Mouse (Mus musculus): Measurements from ENCODE around the gene Uqcr10. TPM values are rescaled to one million over a fixed set of nuclear protein-coding genes. Genes with fewer than 3 reads are reported as not detected.
A peak's percentile ranks its signal among the peaks of the same experiment; 100 is the strongest.

The Uqcr10 gene
- polyA plus RNA-seq, 1 experiment from 2014 or later, result 628 TPM

DNA sequence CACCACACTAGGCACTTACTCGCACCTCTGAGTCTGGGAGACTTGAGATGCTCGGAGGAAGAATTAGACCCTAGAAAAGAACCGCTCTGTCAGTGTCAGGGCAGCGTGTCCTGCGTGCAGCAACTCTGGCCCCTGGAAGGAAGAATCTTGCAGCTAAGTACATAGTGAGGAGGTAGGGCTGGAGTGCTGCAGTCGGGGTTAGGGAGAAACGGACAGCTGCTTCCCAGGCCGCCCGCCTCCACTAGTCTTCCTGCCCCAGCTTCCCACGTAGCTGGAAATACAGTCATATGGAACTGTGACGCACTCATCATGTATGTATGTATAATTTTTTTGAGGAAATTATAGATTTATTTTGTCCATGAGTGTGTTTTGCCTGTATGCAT lies 41.7 kb downstream of the Uqcr10 start:
- peaks cover 66% of the 10 kb centered on the region for H3K36me3 ChIP-seq

GRCm38 (mm10) chr11:4661871-4662495 lies 42.2 kb downstream of the Uqcr10 start:
- H3K4me3 ChIP-seq, result no peak overlapping the region
- 0 out of 2 replicates have a peak, but pooled peaks cover 7% of the 10 kb centered on the region for H3K4me1 ChIP-seq (replicated peaks)
- H3K4me2 ChIP-seq, result no peak overlapping the region
- H3K27me3 ChIP-seq, result no peaks in the 10 kb centered on the region
- H3K9ac ChIP-seq, result no peak overlapping the region
- peaks cover 61% of the 10 kb centered on the region for H3K36me3 ChIP-seq
- WGBS, result 82% methylated on average over 10 of the region's 10 CpGs
- ATAC-seq (ENCODE audit: low read depth), result no peak
- 0 out of 2 replicates have a peak overlapping the region, but pooled peaks have one; percentile 34 for H3K27ac ChIP-seq (replicated peaks)
- no peaks in the 10 kb centered on the region for H3K9me3 ChIP-seq

More for the DNA sequence above, 41.7 kb downstream of the Uqcr10 start:
- H3K4me1 ChIP-seq (replicated peaks), result 0 out of 2 replicates have a peak, but pooled peaks cover 7% of the 10 kb centered on the region
- no peak for ATAC-seq (ENCODE audit: low read depth)
- H3K4me3 ChIP-seq, result no peak overlapping the region
- no peak overlapping the region for H3K4me2 ChIP-seq
- H3K9me3 ChIP-seq, result no peaks in the 10 kb centered on the region
- WGBS, result 91% methylated on average over 11 of the region's 11 CpGs
- H3K27me3 ChIP-seq, result no peaks in the 10 kb centered on the region
- H3K9ac ChIP-seq, result no peak overlapping the region
- H3K27ac ChIP-seq (replicated peaks), result 0 out of 2 replicates have a peak overlapping the region, but pooled peaks have one; percentile 34

GRCm38 (mm10) chr11:4661324-4661723 lies 42.8 kb downstream of the Uqcr10 start:
- peaks cover 64% of the 10 kb centered on the region for H3K36me3 ChIP-seq
- ATAC-seq (ENCODE audit: low read depth), result no peak
- 90% methylated on average over 4 of the region's 4 CpGs for WGBS

GRCm38 (mm10) chr11:4660309-4661025 lies 43.7 kb downstream of the Uqcr10 start:
- no peak for ATAC-seq (ENCODE audit: low read depth)
- H3K4me2 ChIP-seq, result no peak overlapping the region
- no peak overlapping the region for H3K4me3 ChIP-seq
- H3K9me3 ChIP-seq, result no peaks in the 10 kb centered on the region
- 80% methylated on average over 7 of the region's 7 CpGs for WGBS
- no peaks in the 10 kb centered on the region for H3K27me3 ChIP-seq
- 0 out of 2 replicates have a peak, but pooled peaks cover 7% of the 10 kb centered on the region for H3K4me1 ChIP-seq (replicated peaks)
- no peak overlapping the region for H3K27ac ChIP-seq (replicated peaks)
- no peak overlapping the region for H3K9ac ChIP-seq
- H3K36me3 ChIP-seq, result peaks cover 69% of the 10 kb centered on the region

More at GRCm38 (mm10) chr11:4661324-4661723, 42.8 kb downstream of the Uqcr10 start:
- Histone ChIP-seq H3K9ac (no peak overlapping the region), H3K27ac (replicated peaks) (no peak overlapping the region), H3K4me2 (no peak overlapping the region), H3K9me3 (no peaks in the 10 kb centered on the region), H3K27me3 (no peaks in the 10 kb centered on the region), H3K4me1 (replicated peaks) (0 out of 2 replicates have a peak, but pooled peaks cover 7% of the 10 kb centered on the region), H3K4me3 (no peak overlapping the region)

GRCm38 (mm10) chr11:4659818-4660217 lies 44.3 kb downstream of the Uqcr10 start:
- H3K36me3 ChIP-seq, result peaks cover 73% of the 10 kb centered on the region
- no peaks in the 10 kb centered on the region for H3K9me3 ChIP-seq
- H3K4me3 ChIP-seq, result no peak overlapping the region
- no peak overlapping the region for H3K9ac ChIP-seq
- H3K27ac ChIP-seq (replicated peaks), result no peak overlapping the region
- no peak overlapping the region for H3K4me2 ChIP-seq
- H3K27me3 ChIP-seq, result no peaks in the 10 kb centered on the region
- no peak for ATAC-seq (ENCODE audit: low read depth)
- 0 out of 2 replicates have a peak, but pooled peaks cover 7% of the 10 kb centered on the region for H3K4me1 ChIP-seq (replicated peaks)
- 92% methylated on average over 1 of the region's 1 CpGs for WGBS

Other genes starting within 250 kb of the Uqcr10 start
- gene Mtmr3, start 109.5 kb downstream of the Uqcr10 start, polyA plus RNA-seq (2015; fragmentation: Nextera tagmentation; extraction: Ambion mirVana), result 28.1 and 33.4 TPM in 2 replicates
- not detected in 2 replicates for gene Gm11032, start 84.3 kb downstream of the Uqcr10 start, polyA plus RNA-seq (2015; fragmentation: Nextera tagmentation; extraction: Ambion mirVana)
- 22.3 and 23.7 TPM in 2 replicates for gene Ascc2, start 66.6 kb downstream of the Uqcr10 start, polyA plus RNA-seq (2015; fragmentation: Nextera tagmentation; extraction: Ambion mirVana)
- gene Zmat5, start 336 bp upstream of the Uqcr10 start, polyA plus RNA-seq (2015; fragmentation: Nextera tagmentation; extraction: Ambion mirVana), result 61.5 and 72.6 TPM in 2 replicates
- 2.7 and 3.3 TPM in 2 replicates for gene Cabp7, start 42.4 kb upstream of the Uqcr10 start, polyA plus RNA-seq (2015; fragmentation: Nextera tagmentation; extraction: Ambion mirVana)
- 70.2 and 75.8 TPM in 2 replicates for gene Nf2, start 145.2 kb upstream of the Uqcr10 start, polyA plus RNA-seq (2015; fragmentation: Nextera tagmentation; extraction: Ambion mirVana)
- 117 and 132 TPM in 2 replicates for gene Nipsnap1, start 169.6 kb upstream of the Uqcr10 start, polyA plus RNA-seq (2015; fragmentation: Nextera tagmentation; extraction: Ambion mirVana)
- gene Thoc5, start 191.0 kb upstream of the Uqcr10 start, polyA plus RNA-seq (2015; fragmentation: Nextera tagmentation; extraction: Ambion mirVana), result 53.5 and 57.0 TPM in 2 replicates
- gene Nefh, start 243.7 kb upstream of the Uqcr10 start, polyA plus RNA-seq (2015; fragmentation: Nextera tagmentation; extraction: Ambion mirVana), result 8.1 and 8.6 TPM in 2 replicates